Mouse (Mus musculus) hindbrain, embryonic 11.5 days (tissue): ENCODE measurements around the gene Pom121. TPM values are rescaled to one million over a fixed set of nuclear protein-coding genes. Genes with fewer than 3 reads are reported as not detected.

Source experiments
- ATAC-seq: fragments of 200-750 bp; cut with Nextera tagmentation; 2 replicates; pipeline ENCODE4 v1.8.0; 2017; ENCODE audit warnings: mild to moderate bottlenecking, moderate TSS enrichment, moderate library complexity; ENCODE audit not compliant: low FRiP score
- DNase-seq: peaks from one replicate; pipeline ENCODE4 v3.0.0-alpha.2; 2015; ENCODE audit warnings: low spot score
- H3K27ac ChIP-seq: fragments of 300-500 bp; sonication (generic); 2 replicates; pipeline ENCODE4 v1.5.1; 2014; ENCODE audit warnings: mild to moderate bottlenecking, low read depth, low read length
- H3K27me3 ChIP-seq: fragments of 300-500 bp; sonication (generic); 2 replicates; pipeline ENCODE4 v1.6.1; 2014; ENCODE audit warnings: mild to moderate bottlenecking, low read length, moderate library complexity, mixed read lengths; ENCODE audit not compliant: control insufficient read depth, insufficient read depth
- H3K36me3 ChIP-seq: fragments of 300-500 bp; sonication (generic); 2 replicates; pipeline ENCODE4 v1.6.1; 2014; ENCODE audit warnings: mild to moderate bottlenecking, low read length, moderate library complexity, mixed read lengths; ENCODE audit not compliant: control insufficient read depth, insufficient read depth
- H3K4me1 ChIP-seq: fragments of 300-500 bp; sonication (generic); replicated peaks from 2 replicates; pipeline ENCODE4 v1.6.1; 2014; ENCODE audit warnings: low read length, mixed read lengths; ENCODE audit not compliant: control insufficient read depth, insufficient read depth
- H3K4me2 ChIP-seq: fragments of 300-500 bp; sonication (generic); replicated peaks from 2 replicates; pipeline ENCODE4 v1.6.1; 2014; ENCODE audit warnings: mild to moderate bottlenecking, low read depth, low read length
- H3K4me3 ChIP-seq: fragments of 300-500 bp; sonication (generic); 2 replicates; pipeline ENCODE4 v1.5.1; 2014; ENCODE audit warnings: low read depth, low read length
- H3K9ac ChIP-seq: fragments of 300-500 bp; sonication (generic); 2 replicates; pipeline ENCODE4 v1.6.1; 2014; ENCODE audit warnings: low read depth, low read length
- H3K9me3 ChIP-seq: fragments of 300-500 bp; sonication (generic); 2 replicates; pipeline ENCODE4 v1.6.1; 2016; ENCODE audit warnings: low read length; ENCODE audit not compliant: control insufficient read depth
- WGBS: fragments of 180-500 bp; shearing (Covaris S2); extraction: QIAGEN DNeasy Blood & Tissue Kit; methylation state at CpG from one replicate; pipeline ENCODE4 v1.1.7; 2014; 5-methylcytosine and 5-hydroxymethylcytosine counted together
- polyA plus RNA-seq: library from polyadenylated mRNA; unstranded; fragments of >200 nt; fragmentation: Nextera tagmentation; extraction: Ambion mirVana; gene quantifications from 2 replicates; pipeline ENCODE4 v1.2.1, GENCODE M21; 2014

The Pom121 gene
- 14.5 and 19.9 TPM in 2 replicates for polyA plus RNA-seq

DNA sequence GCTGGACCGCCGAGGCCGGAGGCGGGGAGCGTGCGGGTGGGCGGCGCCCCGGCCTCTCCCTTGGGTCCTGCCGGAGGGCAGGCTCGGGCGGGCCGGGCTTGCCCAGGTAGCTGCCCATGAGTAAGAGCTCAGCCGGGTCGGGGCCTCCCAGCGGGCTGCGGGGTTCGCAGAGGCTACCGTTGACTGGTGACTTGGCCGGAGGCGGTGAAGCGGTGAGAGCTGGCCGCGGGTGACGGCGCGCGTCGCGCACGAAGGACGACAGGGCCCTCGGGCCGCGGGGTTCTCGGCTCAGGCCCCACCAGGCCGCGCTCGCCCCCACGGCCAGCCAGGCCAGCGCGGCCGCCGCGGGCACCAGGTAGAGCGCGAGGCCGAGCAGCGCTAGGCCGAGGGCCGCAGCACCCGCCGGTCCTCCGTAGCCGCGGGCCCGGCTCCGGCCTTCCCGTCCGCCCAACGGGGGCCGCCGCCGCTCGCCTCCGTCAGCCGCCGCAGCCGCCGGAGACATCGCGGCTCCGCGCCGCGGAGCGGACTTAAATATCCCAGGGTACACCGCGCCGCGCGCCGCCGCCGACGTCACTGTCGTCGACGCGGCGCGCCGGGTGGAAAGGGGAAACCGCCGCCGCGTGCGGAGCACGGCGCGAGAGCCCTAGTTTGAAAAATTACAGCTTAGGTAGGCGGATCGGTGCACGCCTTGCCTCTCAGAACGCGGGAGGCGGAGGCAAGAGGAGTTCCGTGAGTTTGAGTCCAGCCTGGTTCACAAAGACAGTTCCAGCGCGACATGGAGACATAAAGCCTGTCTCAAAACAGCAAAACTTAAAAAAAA, at the start of gene Pom121:
Gene Pom121 (minus strand): TSS at position 543 of the 820 bp plus-strand sequence.
- Histone ChIP-seq H3K36me3 (peaks cover 8% of the 10 kb centered on the region; the same call in 1 of the 2 replicates), H3K4me3 (peak within 1 kb of the TSS; percentile 96), H3K9me3 (no peaks in the 10 kb centered on the region), H3K4me1 (peaks cover 3% of the 10 kb centered on the region; the same call in 1 of the 2 replicates), H3K9ac (peak within 1 kb of the TSS; percentile 97), H3K27me3 (no peaks in the 10 kb centered on the region), H3K4me2 (peak within 1 kb of the TSS; percentile 75), H3K27ac (peak within 1 kb of the TSS; percentile 86)
- peak; percentile 94 for DNase-seq
- WGBS: under 1% methylated on average over 109 of the region's 110 CpGs
- peak; percentile 89 for ATAC-seq

DNA sequence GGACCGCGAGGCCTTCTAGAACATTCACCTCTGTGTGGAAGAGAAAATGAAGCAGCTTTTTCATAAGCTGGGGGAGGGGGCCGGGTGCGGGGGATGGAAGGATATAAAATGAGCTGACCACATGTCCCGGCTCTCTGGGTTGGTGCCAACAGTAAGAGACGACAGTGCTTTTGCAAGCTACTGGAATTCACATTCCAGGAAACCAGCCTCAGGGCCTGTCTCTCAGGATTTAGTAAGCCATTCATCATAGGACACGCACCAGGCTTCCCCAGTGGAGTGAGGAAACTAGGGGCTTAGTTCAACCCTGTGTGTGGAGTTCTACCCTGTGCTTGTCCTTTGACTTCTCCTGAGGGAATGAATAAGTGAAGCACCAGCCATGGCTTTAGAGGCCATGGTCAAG, 48.1 kb upstream of the Pom121 start:
- no peak for ATAC-seq
- H3K4me2 ChIP-seq: no peak overlapping the region
- no peaks in the 10 kb centered on the region for H3K27me3 ChIP-seq
- 88% methylated on average over 7 of the region's 7 CpGs for WGBS
- no peak for DNase-seq
- H3K36me3 ChIP-seq: peaks cover 8% of the 10 kb centered on the region
- H3K9me3 ChIP-seq: no peaks in the 10 kb centered on the region
- H3K9ac ChIP-seq: no peak overlapping the region
- H3K4me1 ChIP-seq: no peaks in the 10 kb centered on the region
- no peak overlapping the region for H3K4me3 ChIP-seq
- H3K27ac ChIP-seq: no peak overlapping the region

GRCm38 (mm10) chr5:135435039-135435438, 40.7 kb upstream of the Pom121 start:
- Histone ChIP-seq H3K9ac (no peak overlapping the region), H3K9me3 (peaks cover 3% of the 10 kb centered on the region; the same call in 1 of the 2 replicates), H3K36me3 (peaks cover 19% of the 10 kb centered on the region), H3K4me3 (no peak overlapping the region), H3K27me3 (no peaks in the 10 kb centered on the region), H3K27ac (no peak overlapping the region), H3K4me1 (no peaks in the 10 kb centered on the region), H3K4me2 (no peak overlapping the region)
- 95% methylated on average over 10 of the region's 10 CpGs for WGBS
- no peak for ATAC-seq
- DNase-seq: no peak

- no peak overlapping the region for H3K27ac ChIP-seq
- H3K4me3 ChIP-seq: no peak overlapping the region
- no peak for ATAC-seq
- no peak for DNase-seq
- H3K36me3 ChIP-seq: peaks cover 22% of the 10 kb centered on the region
- H3K27me3 ChIP-seq: no peaks in the 10 kb centered on the region
- H3K9ac ChIP-seq: no peak overlapping the region
- H3K9me3 ChIP-seq: peaks cover 3% of the 10 kb centered on the region; the same call in 1 of the 2 replicates
- H3K4me1 ChIP-seq: no peaks in the 10 kb centered on the region
- no peak overlapping the region for H3K4me2 ChIP-seq
- 94% methylated on average over 4 of the region's 4 CpGs for WGBS
These were observed 39.5 kb upstream of the Pom121 start for GRCm38 (mm10) chr5:135433861-135434260.

DNA sequence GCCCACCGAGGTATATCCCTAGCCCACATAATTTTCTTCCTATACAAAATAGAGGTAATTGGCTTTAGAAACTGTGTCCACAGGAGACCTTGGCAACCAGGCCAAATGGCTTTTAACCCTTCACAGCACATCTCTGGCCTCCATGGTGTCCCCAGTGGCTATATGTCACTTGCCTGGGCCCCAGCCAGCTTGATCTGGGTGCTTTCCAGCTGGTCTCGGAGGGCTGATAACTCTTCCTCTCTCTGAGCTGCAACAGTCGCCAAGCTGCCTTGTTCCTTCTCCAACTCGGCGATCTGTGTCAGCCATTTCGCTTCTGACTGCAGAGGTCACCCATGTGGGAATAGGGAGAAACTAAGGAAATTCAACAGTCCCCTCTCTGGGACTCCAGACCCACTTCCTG, 36.8 kb upstream of the Pom121 start:
- H3K4me3 ChIP-seq: no peak overlapping the region
- H3K4me1 ChIP-seq: no peaks in the 10 kb centered on the region
- no peaks in the 10 kb centered on the region for H3K27me3 ChIP-seq
- ATAC-seq (no peak), DNase-seq (no peak)
- peaks cover 25% of the 10 kb centered on the region for H3K36me3 ChIP-seq
- 94% methylated on average over 6 of the region's 6 CpGs for WGBS
- no peak overlapping the region for H3K9ac ChIP-seq
- no peak overlapping the region for H3K27ac ChIP-seq
- H3K4me2 ChIP-seq: no peak overlapping the region
- H3K9me3 ChIP-seq: peaks cover 3% of the 10 kb centered on the region; the same call in 1 of the 2 replicates

GRCm38 (mm10) chr5:135428786-135429185, 34.4 kb upstream of the Pom121 start:
- H3K36me3 ChIP-seq: peaks cover 24% of the 10 kb centered on the region
- DNase-seq: peak; percentile 20
- no peak overlapping the region for H3K4me3 ChIP-seq
- H3K27ac ChIP-seq: no peak overlapping the region
- H3K4me1 ChIP-seq: no peaks in the 10 kb centered on the region
- H3K9me3 ChIP-seq: no peaks in the 10 kb centered on the region
- 74% methylated on average over 5 of the region's 5 CpGs for WGBS
- no peaks in the 10 kb centered on the region for H3K27me3 ChIP-seq
- no peak for ATAC-seq
- H3K9ac ChIP-seq: no peak overlapping the region
- no peak overlapping the region for H3K4me2 ChIP-seq

- Histone ChIP-seq H3K4me1 (no peaks in the 10 kb centered on the region), H3K27me3 (no peaks in the 10 kb centered on the region), H3K4me2 (no peak overlapping the region), H3K36me3 (peaks cover 12% of the 10 kb centered on the region), H3K9ac (no peak overlapping the region), H3K4me3 (no peak overlapping the region), H3K9me3 (no peaks in the 10 kb centered on the region), H3K27ac (no peak overlapping the region)
- WGBS: 92% methylated on average over 9 of the region's 9 CpGs
- no peak for ATAC-seq
- DNase-seq: no peak
These were observed 15.9 kb upstream of the Pom121 start for GRCm38 (mm10) chr5:135410266-135410665.

GRCm38 (mm10) chr5:135408114-135408513, 13.8 kb upstream of the Pom121 start:
- Histone ChIP-seq H3K4me1 (no peaks in the 10 kb centered on the region), H3K4me2 (no peak overlapping the region)

DNA sequence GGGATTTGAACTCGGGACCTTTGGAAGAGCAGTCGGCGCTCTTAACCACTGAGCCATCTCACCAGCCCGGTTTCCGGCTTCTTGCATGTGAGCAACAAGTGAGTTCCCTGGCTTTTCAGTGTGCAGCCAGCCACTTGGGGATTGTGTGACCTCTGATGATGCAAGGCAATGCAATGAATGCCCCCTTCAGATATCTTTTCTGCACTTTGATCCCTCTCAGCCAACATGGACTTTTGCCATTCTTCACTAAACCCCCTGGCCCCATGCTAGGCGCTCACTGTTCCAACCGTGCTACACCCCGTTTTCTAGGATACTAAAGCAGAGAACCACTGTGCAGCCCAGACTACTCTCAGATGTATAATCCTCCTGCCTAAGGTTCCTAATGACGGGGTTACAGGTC, 11.1 kb upstream of the Pom121 start:
- H3K9ac ChIP-seq: no peak overlapping the region
- WGBS: 84% methylated on average over 9 of the region's 9 CpGs
- H3K27ac ChIP-seq: no peak overlapping the region
- DNase-seq: no peak
- no peaks in the 10 kb centered on the region for H3K27me3 ChIP-seq
- H3K4me1 ChIP-seq: no peaks in the 10 kb centered on the region
- 0 out of 2 replicates have a peak, but pooled peaks cover 2% of the 10 kb centered on the region for H3K36me3 ChIP-seq
- no peak overlapping the region for H3K4me3 ChIP-seq
- no peak overlapping the region for H3K4me2 ChIP-seq
- no peaks in the 10 kb centered on the region for H3K9me3 ChIP-seq
- ATAC-seq: no peak

More at GRCm38 (mm10) chr5:135408114-135408513, 13.8 kb upstream of the Pom121 start:
- Histone ChIP-seq H3K27me3 (no peaks in the 10 kb centered on the region), H3K9me3 (no peaks in the 10 kb centered on the region), H3K27ac (no peak overlapping the region), H3K9ac (no peak overlapping the region), H3K4me3 (no peak overlapping the region), H3K36me3 (peaks cover 2% of the 10 kb centered on the region; the same call in 1 of the 2 replicates)
- 87% methylated on average over 4 of the region's 4 CpGs for WGBS
- ATAC-seq (no peak), DNase-seq (no peak)
